Mouse (Mus musculus) limb, embryonic 12.5 days (tissue): ENCODE data around the gene Myf6. TPM values are rescaled to one million over a fixed set of nuclear protein-coding genes. Genes with fewer than 3 reads are reported as not detected.

Experiments used
- ATAC-seq: fragments of 200-750 bp; cut with Nextera tagmentation; 2 replicates; pipeline ENCODE4 v1.8.0; 2017; ENCODE audit warnings: low read depth, moderate TSS enrichment; ENCODE audit not compliant: insufficient number of reproducible peaks, insufficient read depth, low FRiP score, low TSS enrichment
- H3K27ac ChIP-seq: fragments of 300-500 bp; sonication (generic); 2 replicates; pipeline ENCODE4 v1.5.1; 2016; ENCODE audit warnings: mild to moderate bottlenecking, moderate library complexity
- H3K27me3 ChIP-seq: fragments of 300-500 bp; sonication (generic); 2 replicates; pipeline ENCODE4 v1.6.1; 2016; ENCODE audit warnings: mild to moderate bottlenecking, moderate library complexity
- H3K36me3 ChIP-seq: fragments of 300-500 bp; sonication (generic); 2 replicates; pipeline ENCODE4 v1.6.1; 2016; ENCODE audit warnings: mild to moderate bottlenecking, moderate library complexity
- H3K4me1 ChIP-seq: fragments of 300-500 bp; sonication (generic); replicated peaks from 2 replicates; pipeline ENCODE4 v1.6.1; 2016
- H3K4me2 ChIP-seq: fragments of 300-500 bp; sonication (generic); 2 replicates; pipeline ENCODE4 v1.6.1; 2016; ENCODE audit warnings: mild to moderate bottlenecking, moderate library complexity
- H3K4me3 ChIP-seq: fragments of 300-500 bp; sonication (generic); replicated peaks from 2 replicates; pipeline ENCODE4 v1.5.1; 2016; ENCODE audit warnings: mild to moderate bottlenecking
- H3K9ac ChIP-seq: fragments of 300-500 bp; sonication (generic); replicated peaks from 2 replicates; pipeline ENCODE4 v1.6.1; 2016; ENCODE audit warnings: mild to moderate bottlenecking, moderate library complexity
- H3K9me3 ChIP-seq: fragments of 300-500 bp; sonication (generic); 2 replicates; pipeline ENCODE4 v1.6.1; 2016; ENCODE audit warnings: mild to moderate bottlenecking, moderate library complexity
- WGBS: fragments of 180-500 bp; shearing (Covaris S2); methylation state at CpG from one replicate; pipeline ENCODE4 v1.1.7; 2016; 5-methylcytosine and 5-hydroxymethylcytosine counted together
- polyA plus RNA-seq: library from polyadenylated mRNA; unstranded; fragments of >200 nt; fragmentation: Nextera tagmentation; extraction: Ambion mirVana; gene quantifications from 2 replicates; pipeline ENCODE4 v1.2.1, GENCODE M21; 2016

Gene Myf6
- polyA plus RNA-seq, 1 experiment from 2014 or later = 0.70 TPM

GRCm38 (mm10) chr10:107493580-107494474, 710 bp downstream of the Myf6 start:
- Histone ChIP-seq H3K27me3 (peaks cover 14% of the 10 kb centered on the region; the same call in 1 of the 2 replicates), H3K9me3 (no peaks in the 10 kb centered on the region), H3K27ac (no peak overlapping the region), H3K4me2 (peak overlapping the region; percentile 52), H3K9ac (no peak overlapping the region; the same call in 1 of the 2 replicates), H3K4me1 (peaks cover 16% of the 10 kb centered on the region), H3K4me3 (peak overlapping the region; percentile 23), H3K36me3 (no peaks in the 10 kb centered on the region)
- ATAC-seq = peak; percentile 76; the same call in 1 of the 2 replicates
- WGBS = 36% methylated on average over 20 of the region's 20 CpGs

GRCm38 (mm10) chr10:107492867-107493579, 1.5 kb downstream of the Myf6 start:
- WGBS = 38% methylated on average over 18 of the region's 18 CpGs
- Histone ChIP-seq H3K36me3 (no peaks in the 10 kb centered on the region), H3K4me2 (peak overlapping the region; percentile 52), H3K4me1 (peaks cover 20% of the 10 kb centered on the region), H3K4me3 (peak overlapping the region; percentile 23), H3K27me3 (peaks cover 20% of the 10 kb centered on the region; the same call in 1 of the 2 replicates), H3K27ac (no peak overlapping the region), H3K9me3 (no peaks in the 10 kb centered on the region), H3K9ac (no peak overlapping the region; the same call in 1 of the 2 replicates)
- ATAC-seq = 0 out of 2 replicates have a peak, but pooled peaks have one; percentile 8

- Histone ChIP-seq H3K4me2 (peak overlapping the region; percentile 32), H3K27ac (no peak overlapping the region), H3K4me3 (no peak overlapping the region), H3K9ac (no peak overlapping the region), H3K36me3 (no peaks in the 10 kb centered on the region), H3K4me1 (peaks cover 21% of the 10 kb centered on the region), H3K27me3 (peaks cover 32% of the 10 kb centered on the region), H3K9me3 (no peaks in the 10 kb centered on the region)
- ATAC-seq = no peak
- 23% methylated on average over 12 of the region's 12 CpGs for WGBS
Observed at GRCm38 (mm10) chr10:107488654-107489315, 5.8 kb downstream of the Myf6 start.

GRCm38 (mm10) chr10:107486770-107487169, 7.8 kb downstream of the Myf6 start:
- H3K4me2 ChIP-seq = peak overlapping the region; percentile 9; the same call in 1 of the 2 replicates
- H3K36me3 ChIP-seq = no peaks in the 10 kb centered on the region
- H3K27ac ChIP-seq = no peak overlapping the region
- H3K9me3 ChIP-seq = no peaks in the 10 kb centered on the region
- H3K4me1 ChIP-seq = peaks cover 14% of the 10 kb centered on the region
- peaks cover 32% of the 10 kb centered on the region for H3K27me3 ChIP-seq
- 0 out of 2 replicates have a peak overlapping the region, but pooled peaks have one; percentile 1 for H3K4me3 ChIP-seq
- no peak for ATAC-seq
- WGBS = 44% methylated on average over 12 of the region's 12 CpGs
- H3K9ac ChIP-seq = no peak overlapping the region

GRCm38 (mm10) chr10:107485870-107486269, 8.7 kb downstream of the Myf6 start, which contains the start of gene Myf5:
Gene Myf5, minus strand, starts transcription at chr10:107486134.
- Histone ChIP-seq H3K4me3 (peak within 1 kb of the TSS; percentile 18; the same call in 1 of the 2 replicates), H3K27me3 (peaks cover 32% of the 10 kb centered on the region), H3K9ac (no peak within 1 kb of the TSS), H3K4me2 (peak within 1 kb of the TSS; percentile 9; the same call in 1 of the 2 replicates), H3K36me3 (no peaks in the 10 kb centered on the region), H3K9me3 (no peaks in the 10 kb centered on the region), H3K4me1 (peaks cover 10% of the 10 kb centered on the region; the same call in 1 of the 2 replicates), H3K27ac (0 out of 2 replicates have a peak within 1 kb of the TSS, but pooled peaks have one; percentile 29)
- WGBS = 28% methylated on average over 8 of the region's 8 CpGs
- ATAC-seq = 0 out of 2 replicates have a peak, but pooled peaks have one; percentile 45

- peaks cover 28% of the 10 kb centered on the region for H3K27me3 ChIP-seq
- no peaks in the 10 kb centered on the region for H3K36me3 ChIP-seq
- peaks cover 10% of the 10 kb centered on the region; the same call in 1 of the 2 replicates for H3K4me1 ChIP-seq
- H3K4me3 ChIP-seq = peak overlapping the region; percentile 9; the same call in 1 of the 2 replicates
- 49% methylated on average over 10 of the region's 10 CpGs for WGBS
- no peak overlapping the region for H3K9ac ChIP-seq
- ATAC-seq = no peak
- H3K27ac ChIP-seq = no peak overlapping the region
- peak overlapping the region; percentile 31; the same call in 1 of the 2 replicates for H3K4me2 ChIP-seq
- no peaks in the 10 kb centered on the region for H3K9me3 ChIP-seq
Observed at GRCm38 (mm10) chr10:107484050-107484449, 10.5 kb downstream of the Myf6 start.

- Histone ChIP-seq H3K9ac (no peak overlapping the region), H3K4me2 (no peak overlapping the region), H3K27me3 (no peaks in the 10 kb centered on the region), H3K9me3 (no peaks in the 10 kb centered on the region), H3K4me3 (no peak overlapping the region), H3K36me3 (no peaks in the 10 kb centered on the region), H3K4me1 (no peaks in the 10 kb centered on the region), H3K27ac (no peak overlapping the region)
- 50% methylated on average over 2 of the region's 2 CpGs for WGBS
- no peak for ATAC-seq
Observed at GRCm38 (mm10) chr10:107473497-107473896, 21.0 kb downstream of the Myf6 start.

- WGBS = 84% methylated on average over 5 of the region's 5 CpGs
- no peaks in the 10 kb centered on the region for H3K27me3 ChIP-seq
- no peak for ATAC-seq
- no peak overlapping the region for H3K9ac ChIP-seq
- H3K4me3 ChIP-seq = no peak overlapping the region
- H3K36me3 ChIP-seq = no peaks in the 10 kb centered on the region
- H3K4me1 ChIP-seq = no peaks in the 10 kb centered on the region
- H3K9me3 ChIP-seq = no peaks in the 10 kb centered on the region
- H3K4me2 ChIP-seq = no peak overlapping the region
- H3K27ac ChIP-seq = no peak overlapping the region
Observed at GRCm38 (mm10) chr10:107471712-107472111, 22.8 kb downstream of the Myf6 start.

GRCm38 (mm10) chr10:107467819-107468218, 26.7 kb downstream of the Myf6 start:
- no peak overlapping the region for H3K9ac ChIP-seq
- no peak for ATAC-seq
- 82% methylated on average over 7 of the region's 7 CpGs for WGBS
- no peaks in the 10 kb centered on the region for H3K4me1 ChIP-seq
- no peak overlapping the region for H3K4me2 ChIP-seq
- no peaks in the 10 kb centered on the region for H3K9me3 ChIP-seq
- H3K4me3 ChIP-seq = no peak overlapping the region
- no peaks in the 10 kb centered on the region for H3K27me3 ChIP-seq
- H3K36me3 ChIP-seq = no peaks in the 10 kb centered on the region
- no peak overlapping the region for H3K27ac ChIP-seq

- 90% methylated on average over 5 of the region's 5 CpGs for WGBS
- Histone ChIP-seq H3K4me3 (no peak overlapping the region), H3K4me1 (no peaks in the 10 kb centered on the region), H3K4me2 (no peak overlapping the region), H3K9me3 (no peaks in the 10 kb centered on the region), H3K27ac (no peak overlapping the region), H3K36me3 (no peaks in the 10 kb centered on the region), H3K27me3 (no peaks in the 10 kb centered on the region), H3K9ac (no peak overlapping the region)
- ATAC-seq = no peak
Observed at GRCm38 (mm10) chr10:107449496-107450330, 44.8 kb downstream of the Myf6 start.
